Mouse (Mus musculus): ENCODE measurements around the gene Ttc30a2.
A peak's percentile ranks its signal among the peaks of the same experiment; 100 is the strongest.
"Not testable (repeated sequence)": the region's sequence is repeated elsewhere in the genome, so short reads cannot be mapped to it uniquely, and the experiment has no call there.

The Ttc30a2 gene

GRCm38 (mm10) chr2:75977752-75978368 is at the start of gene Ttc30a2:
TSS of gene Ttc30a2 (minus strand) at chr2:75978170.
- not testable (repeated sequence) for DNase-seq (ENCODE audit: low spot score in 2 of 2)

DNA sequence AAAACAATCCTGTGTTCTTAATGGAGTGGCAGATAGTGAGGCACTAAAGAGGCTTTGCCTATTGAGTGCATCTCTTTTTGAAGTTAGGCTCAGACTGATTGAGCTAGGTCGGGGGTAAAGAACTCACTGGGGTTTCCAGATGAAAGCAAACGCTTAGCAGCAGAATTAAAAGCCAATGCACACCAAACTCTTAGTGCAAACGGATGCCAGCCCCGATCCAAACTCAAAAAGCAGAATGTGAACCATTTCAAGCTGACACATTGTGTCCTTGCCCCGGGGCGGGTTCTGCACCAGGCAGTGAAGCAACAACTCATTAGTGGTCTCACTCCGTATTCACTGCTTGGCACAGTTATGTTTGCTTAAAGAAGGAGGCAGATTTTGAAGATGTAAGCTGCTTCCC is 38.9 kb upstream of the Ttc30a2 start:
- no peak for DNase-seq (ENCODE audit: low spot score in 2 of 2)

GRCm38 (mm10) chr2:76016136-76016535 is 38.2 kb upstream of the Ttc30a2 start:
- DNase-seq (ENCODE audit: low spot score in 2 of 2): no peak

DNA sequence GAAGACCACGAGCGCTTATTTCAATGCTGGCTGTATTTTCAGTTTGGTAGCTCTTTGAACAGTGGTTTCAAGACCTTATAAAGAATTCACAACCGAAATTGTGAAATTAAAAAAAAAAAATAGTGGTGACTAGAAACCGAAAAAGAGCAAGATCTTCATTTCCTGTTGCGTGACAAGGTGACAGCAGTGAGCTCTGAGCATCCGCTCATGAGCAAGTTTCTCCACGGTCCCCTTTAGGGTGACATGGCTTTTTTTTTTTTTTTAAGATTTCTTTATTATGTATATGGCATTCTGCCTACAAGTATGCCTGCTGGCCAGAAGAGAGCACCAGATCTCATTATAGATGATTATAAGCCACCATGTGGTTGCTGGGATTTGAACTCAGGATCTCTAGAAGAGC is 37.5 kb upstream of the Ttc30a2 start:
- DNase-seq (ENCODE audit: low spot score in 2 of 2): no peak

- no peak for DNase-seq (ENCODE audit: low spot score in 2 of 2)
Measured at GRCm38 (mm10) chr2:76014659-76015058, 36.7 kb upstream of the Ttc30a2 start.

DNA sequence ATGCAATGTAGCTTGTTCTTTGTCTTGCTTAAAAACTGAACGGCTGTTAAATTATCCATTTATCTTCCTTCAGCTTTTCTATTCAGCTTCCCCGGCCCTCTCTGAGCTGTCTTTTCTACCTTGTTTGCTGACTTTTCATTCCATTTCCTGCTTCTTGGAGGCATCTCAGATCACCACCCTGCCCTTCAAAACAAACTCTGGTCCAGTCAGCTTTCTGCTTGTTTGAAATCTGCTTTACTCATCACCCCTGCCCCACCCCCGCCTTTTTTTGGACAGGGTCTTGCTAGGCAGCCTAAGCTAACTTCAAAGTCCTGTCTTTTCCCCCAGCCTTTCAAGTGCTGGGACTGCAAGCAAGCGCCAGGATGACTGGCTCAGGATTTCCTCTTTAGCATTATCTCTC is 28.2 kb upstream of the Ttc30a2 start:
- no peak for DNase-seq (ENCODE audit: low spot score in 2 of 2)

DNA sequence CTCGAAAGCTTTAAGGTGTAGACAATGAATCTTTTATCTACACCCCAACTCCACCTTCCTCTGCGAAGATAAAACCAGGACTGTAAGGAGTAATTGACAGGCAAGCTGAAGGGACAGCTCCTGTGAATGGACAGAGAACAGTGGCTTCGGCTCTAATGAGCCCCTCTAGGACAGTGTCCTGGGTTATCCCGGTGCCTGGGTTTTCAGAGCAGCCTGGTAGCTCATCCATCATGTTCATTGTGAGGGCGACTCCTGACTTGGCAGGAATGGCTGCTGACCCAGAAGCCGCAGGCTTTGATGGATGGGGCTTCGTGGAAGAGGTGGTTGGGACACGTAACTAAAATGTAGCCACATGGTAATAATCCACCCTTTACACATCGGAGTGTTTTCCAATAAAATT is 24.9 kb upstream of the Ttc30a2 start:
- no peak for DNase-seq (ENCODE audit: low spot score in 2 of 2)

DNA sequence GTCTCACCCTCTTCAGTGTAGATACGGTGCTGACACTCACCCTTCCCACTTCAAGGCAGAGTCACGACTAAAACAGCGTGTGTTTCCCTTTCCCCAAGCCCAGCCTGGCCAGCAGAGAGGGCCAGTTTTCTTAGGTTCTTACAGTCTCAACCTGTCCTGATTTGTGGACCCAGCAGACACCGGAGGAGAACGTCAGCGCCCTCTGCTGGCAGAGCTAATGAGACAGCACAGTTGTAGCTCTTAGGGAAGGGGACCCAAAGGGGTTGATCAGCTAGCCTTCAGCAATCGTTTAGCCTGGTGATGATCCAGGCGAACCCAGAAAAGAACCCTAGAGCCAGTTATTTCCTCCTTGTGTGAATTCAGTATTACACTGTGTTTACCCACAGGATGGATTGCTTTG is 23.4 kb upstream of the Ttc30a2 start:
- DNase-seq (ENCODE audit: low spot score in 2 of 2): peak; percentile 48 to 87

- no peak for DNase-seq (ENCODE audit: low spot score in 2 of 2)
Measured at GRCm38 (mm10) chr2:75999636-76000035, 21.7 kb upstream of the Ttc30a2 start.

- DNase-seq (ENCODE audit: low spot score in 2 of 2): no peak
Measured at GRCm38 (mm10) chr2:75998692-75999091, 20.7 kb upstream of the Ttc30a2 start.

GRCm38 (mm10) chr2:75997726-75998125 is 19.8 kb upstream of the Ttc30a2 start:
- no peak for DNase-seq (ENCODE audit: low spot score in 2 of 2)

- peak in 1 of 2 experiments; percentile 37 for DNase-seq (ENCODE audit: low spot score in 2 of 2)
Measured at GRCm38 (mm10) chr2:75994841-75995240, 16.9 kb upstream of the Ttc30a2 start.

- DNase-seq (ENCODE audit: low spot score in 2 of 2): peak in 1 of 2 experiments; percentile 48
Measured at GRCm38 (mm10) chr2:75991581-75992205, 13.7 kb upstream of the Ttc30a2 start.

DNA sequence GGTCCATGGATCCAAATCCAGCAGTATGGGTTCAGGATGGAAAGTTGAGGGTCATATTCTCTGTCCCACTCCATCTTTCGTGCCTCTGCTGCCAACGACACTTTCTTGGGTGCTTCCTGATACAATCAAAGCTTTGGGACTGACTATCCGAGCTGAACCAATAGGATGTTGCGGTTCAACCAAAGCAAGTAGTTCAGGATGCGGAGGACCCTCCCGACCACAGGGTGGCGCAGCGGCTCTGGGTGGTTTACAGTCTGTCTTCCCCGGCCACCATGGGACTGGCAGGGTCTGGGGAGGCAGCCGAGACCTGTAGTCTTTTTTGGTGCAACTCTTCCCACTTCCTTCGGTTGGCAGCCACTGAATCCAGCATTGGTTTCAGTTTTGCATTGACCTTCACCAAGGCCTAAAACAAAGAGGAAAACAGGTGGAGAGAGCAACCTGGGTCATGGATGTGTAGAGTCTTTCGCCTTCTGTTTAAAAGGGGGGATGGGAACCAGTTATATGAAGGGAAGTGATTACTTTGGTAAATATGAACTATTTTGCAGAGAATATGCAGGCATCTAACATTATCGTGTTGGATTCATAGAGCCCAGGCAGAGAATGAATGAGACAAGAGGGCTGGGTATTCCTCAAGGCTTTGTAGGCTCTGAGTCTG is 13.0 kb upstream of the Ttc30a2 start:
- peak; percentile 58 to 82 for DNase-seq (ENCODE audit: low spot score in 2 of 2)

DNA sequence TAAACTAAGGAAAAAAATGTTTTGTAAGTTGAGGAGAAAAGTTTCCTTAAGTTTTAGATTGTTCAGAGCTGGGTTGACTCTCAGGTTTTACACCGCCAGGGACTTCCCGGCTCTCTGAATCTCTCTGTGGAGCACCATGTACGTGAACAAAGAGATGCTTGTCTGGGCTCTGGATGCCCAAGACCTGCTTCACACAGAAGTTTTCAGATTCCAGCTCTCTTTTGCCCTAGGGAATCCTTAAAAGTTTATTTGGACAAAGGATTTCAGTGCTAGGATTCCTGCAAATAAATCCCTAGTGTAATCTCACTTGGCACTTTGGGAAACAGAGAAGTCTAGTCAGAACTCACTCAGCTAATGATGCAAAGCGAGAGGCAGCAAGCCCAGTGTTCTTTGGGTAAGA is 11.7 kb upstream of the Ttc30a2 start:
- DNase-seq (ENCODE audit: low spot score in 2 of 2): no peak

GRCm38 (mm10) chr2:75988779-75989363 is 10.9 kb upstream of the Ttc30a2 start:
- DNase-seq (ENCODE audit: low spot score in 2 of 2): no peak

GRCm38 (mm10) chr2:75988378-75988777 is 10.4 kb upstream of the Ttc30a2 start:
- DNase-seq (ENCODE audit: low spot score in 2 of 2): no peak

GRCm38 (mm10) chr2:75987739-75988138 is 9.8 kb upstream of the Ttc30a2 start:
- peak in 1 of 2 experiments; percentile 43 for DNase-seq (ENCODE audit: low spot score in 2 of 2)

DNA sequence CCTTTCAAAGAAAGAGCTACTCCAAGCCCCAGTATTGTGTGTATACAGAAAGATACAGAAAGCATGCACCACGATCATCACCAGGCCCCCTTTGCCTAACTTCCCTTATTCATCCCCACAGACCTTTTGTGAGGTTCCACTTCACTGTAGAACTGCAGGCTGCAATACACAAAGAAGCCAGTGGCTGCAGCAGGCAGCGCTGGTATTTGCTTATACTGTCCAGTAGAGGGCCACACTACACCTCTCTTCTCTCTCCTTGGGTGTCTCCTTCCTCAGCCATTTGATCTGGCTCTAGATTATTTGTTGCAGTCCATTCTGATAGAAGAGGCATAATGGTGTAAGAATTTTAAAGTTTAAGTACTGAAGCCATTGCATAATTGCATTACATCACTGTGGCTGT is 7.2 kb upstream of the Ttc30a2 start:
- peak; percentile 27 to 66 for DNase-seq (ENCODE audit: low spot score in 2 of 2)

DNA sequence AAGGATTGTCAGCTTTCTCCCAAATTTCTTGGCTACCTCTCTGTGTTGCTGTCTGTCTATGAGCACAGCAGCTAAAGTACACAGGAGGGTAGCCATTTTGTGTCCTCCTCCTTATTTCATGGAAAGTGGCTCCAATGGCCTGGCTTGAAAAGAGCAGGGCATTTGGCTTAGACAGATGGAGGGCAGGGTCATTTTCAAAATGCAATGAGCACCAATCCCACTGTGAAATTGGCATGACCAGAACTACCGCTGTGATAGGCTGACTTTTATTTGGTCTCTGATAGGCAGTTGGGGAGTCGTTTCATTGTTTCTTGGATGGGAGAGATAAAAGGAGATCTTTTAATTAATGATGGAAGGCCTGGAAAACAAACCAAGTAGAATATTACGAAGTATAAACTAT is 5.9 kb upstream of the Ttc30a2 start:
- no peak for DNase-seq (ENCODE audit: low spot score in 2 of 2)

GRCm38 (mm10) chr2:75983091-75983490 is 5.1 kb upstream of the Ttc30a2 start:
- DNase-seq (ENCODE audit: low spot score in 2 of 2): peak in 1 of 2 experiments; percentile 24

DNA sequence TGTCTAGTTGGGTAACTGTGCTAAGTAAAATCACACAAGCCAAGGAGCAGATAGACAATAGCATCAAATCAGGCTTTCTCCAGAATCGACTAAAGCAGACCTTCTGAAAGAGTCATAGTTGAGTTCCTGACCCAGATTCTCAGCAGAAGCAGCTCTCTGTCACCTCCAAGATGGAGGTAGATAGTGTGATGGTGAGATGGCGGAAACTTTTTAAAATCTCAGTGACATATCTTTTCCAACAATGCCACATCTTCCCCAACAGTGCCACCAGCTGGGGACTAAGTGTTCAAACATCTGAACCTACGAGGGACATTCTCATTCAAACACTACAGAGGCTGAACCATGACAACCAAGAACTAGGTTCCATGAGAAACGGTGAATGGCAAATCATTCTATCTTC is 4.7 kb upstream of the Ttc30a2 start:
- DNase-seq (ENCODE audit: low spot score in 2 of 2): peak in 1 of 2 experiments; percentile 15

Measured in spleen, postnatal 4 days (tissue).